Mouse (Mus musculus) heart, adult 2 months (tissue): ENCODE results near the gene Gucd1. TPM values are rescaled to one million over a fixed set of nuclear protein-coding genes. Genes with fewer than 3 reads are reported as not detected.

ENCODE experiments used
- DNase-seq, 2 experiments: peaks; one replicate each; pipeline ENCODE4 v3.0.0; 2021
- H3K27ac ChIP-seq: fragments of 200-600 bp; 2 replicates; pipeline ENCODE4 v1.8.1; 2022
- H3K27me3 ChIP-seq: fragments of 200-500 bp; 2 replicates; pipeline ENCODE4 v1.6.1; 2012; ENCODE audit warnings: mild to moderate bottlenecking, low read length, inconsistent platforms, mixed read lengths; ENCODE audit not compliant: control insufficient read depth, insufficient read depth
- H3K36me3 ChIP-seq: fragments of 200-500 bp; 2 replicates; pipeline ENCODE4 v1.6.1; 2012; ENCODE audit warnings: low read length, inconsistent platforms; ENCODE audit not compliant: control insufficient read depth, insufficient read depth
- H3K4me1 ChIP-seq: fragments of 200-500 bp; 2 replicates; pipeline ENCODE4 v1.6.1; 2011; ENCODE audit warnings: low read length; ENCODE audit not compliant: control insufficient read depth, insufficient read depth
- H3K4me3 ChIP-seq: fragments of 200-600 bp; 2 replicates; pipeline ENCODE4 v1.8.1; 2022
- H3K79me2 ChIP-seq: fragments of 200-500 bp; replicated peaks from 2 replicates; pipeline ENCODE4 v1.6.1; 2012; ENCODE audit warnings: mild to moderate bottlenecking, inconsistent platforms, low read length, moderate library complexity, mixed read lengths; ENCODE audit not compliant: control insufficient read depth, insufficient read depth
- H3K9ac ChIP-seq: fragments of 200-500 bp; 2 replicates; pipeline ENCODE4 v1.6.1; 2012; ENCODE audit warnings: low read depth, mild to moderate bottlenecking, control low read depth, inconsistent platforms, low read length, mixed read lengths
- CTCF ChIP-seq: fragments of 200-600 bp; IDR thresholded peaks from 2 replicates; pipeline ENCODE4 v1.8.1; 2022; ENCODE audit warnings: antibody characterized with exemption, mild to moderate bottlenecking, moderate library complexity
- EP300 ChIP-seq: fragments of 200-500 bp; IDR thresholded peaks from 2 replicates; pipeline ENCODE4 v1.6.1; 2011; ENCODE audit warnings: low read depth, low read length, control low read depth; ENCODE audit not compliant: insufficient read depth
- POLR2A ChIP-seq: fragments of 200-500 bp; IDR thresholded peaks from 2 replicates; pipeline ENCODE4 v1.6.1; 2011; ENCODE audit warnings: mild to moderate bottlenecking, low read depth, low read length, control low read depth; ENCODE audit not compliant: insufficient read depth
- WGBS: fragments of 180-500 bp; shearing (Covaris S2); methylation state at CpG from one replicate; pipeline ENCODE4 v1.1.7; 2018; 5-methylcytosine and 5-hydroxymethylcytosine counted together
- intact Hi-C: fragments of 180-260 bp; cut with DNase I; formaldehyde crosslinking; loops from one replicate; pipeline ENCODE4 v1.15.1; 2025
- polyA plus RNA-seq: library from polyadenylated mRNA; depleted of rRNA; stranded (reverse); fragments of >200 nt; gene quantifications from 2 replicates; pipeline ENCODE4 v1.2.3, GENCODE M21; 2012
- total RNA-seq, 2 experiments: library from RNA; stranded (reverse); gene quantifications; 2 replicates each; pipeline ENCODE4 v1.2.3; 2021

Gene Gucd1
- total and polyA plus RNA-seq, 3 experiments, result 33.2 to 44.7 (median 37.7) TPM

DNA sequence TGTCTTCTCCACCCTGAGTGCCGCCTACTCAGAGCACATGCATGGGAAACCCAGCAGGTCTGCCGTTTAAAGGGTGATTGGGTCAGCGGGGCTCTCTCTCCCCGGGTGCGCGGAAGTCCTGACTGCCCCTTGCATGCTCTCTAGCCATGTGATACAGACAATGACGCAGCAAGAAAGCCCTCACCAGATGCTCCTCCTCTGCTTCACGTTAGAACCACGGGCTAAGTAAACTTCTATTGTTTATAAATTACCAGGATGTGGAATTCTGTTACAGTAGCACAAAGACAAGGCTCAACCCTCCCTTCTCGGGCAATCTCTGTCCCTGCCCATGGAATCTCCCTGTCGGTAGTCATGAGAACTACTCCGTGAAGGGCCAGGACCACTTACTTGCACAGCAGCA lies 33.4 kb upstream of the Gucd1 start:
- Histone ChIP-seq H3K27me3 (no peaks in the 10 kb centered on the region), H3K79me2 (no peaks in the 10 kb centered on the region), H3K27ac (no peak overlapping the region), H3K9ac (no peak overlapping the region), H3K4me1 (no peaks in the 10 kb centered on the region; the same call in 1 of the 2 replicates), H3K36me3 (no peaks in the 10 kb centered on the region), H3K4me3 (no peak overlapping the region)
- TF ChIP-seq EP300 (no peak), POLR2A (no peak), CTCF (no peak)
- intact Hi-C loops, result no loop called here
- 29% methylated on average over 12 of the region's 12 CpGs for WGBS
- DNase-seq, result no peak

DNA sequence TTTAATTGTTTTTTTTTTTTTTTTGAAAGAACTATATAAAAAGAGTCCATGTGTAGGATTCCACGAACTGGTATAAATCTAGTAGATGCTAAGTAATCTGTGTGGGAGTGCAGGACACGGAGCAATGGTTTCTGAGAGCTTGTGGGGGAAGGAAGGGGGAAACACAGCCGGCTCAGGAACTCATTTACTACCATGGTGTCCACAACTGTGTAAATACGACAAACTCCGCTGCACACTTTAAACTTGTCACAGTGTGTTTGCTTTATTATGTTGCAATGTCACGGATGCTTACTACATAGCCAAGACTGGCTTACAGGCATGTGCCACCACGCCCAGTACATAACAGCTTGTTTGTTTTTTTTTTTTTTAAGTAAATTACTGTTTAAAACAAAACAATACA lies 32.1 kb upstream of the Gucd1 start:
- H3K36me3 ChIP-seq, result no peaks in the 10 kb centered on the region
- WGBS, result 72% methylated on average over 7 of the region's 7 CpGs
- intact Hi-C loops, result no loop called here

DNA sequence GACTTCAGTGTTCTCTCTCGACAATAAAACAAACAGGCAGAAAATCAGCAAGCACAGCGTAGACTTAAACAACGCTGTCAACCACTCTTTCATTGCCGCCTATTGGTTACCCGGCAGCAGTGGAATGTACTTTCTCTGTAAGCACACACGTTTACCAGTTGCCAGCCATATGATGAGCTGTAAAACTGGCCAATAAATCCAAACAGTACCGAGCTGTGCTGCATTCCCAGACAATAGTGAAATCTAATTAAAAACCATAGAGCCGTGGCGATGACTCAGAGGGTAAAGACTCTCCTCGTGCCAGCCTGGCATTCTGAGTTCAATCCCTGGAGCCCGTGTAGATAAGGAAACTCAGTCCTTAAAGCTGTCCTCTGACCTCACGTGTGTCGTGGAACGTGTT lies 30.7 kb upstream of the Gucd1 start:
- Histone ChIP-seq H3K79me2 (no peaks in the 10 kb centered on the region), H3K4me1 (no peaks in the 10 kb centered on the region; the same call in 1 of the 2 replicates), H3K4me3 (no peak overlapping the region), H3K9ac (no peak overlapping the region), H3K27ac (no peak overlapping the region), H3K36me3 (no peaks in the 10 kb centered on the region), H3K27me3 (no peaks in the 10 kb centered on the region)
- WGBS, result 47% methylated on average over 14 of the region's 14 CpGs
- TF ChIP-seq EP300, result no peak
- TF ChIP-seq POLR2A, result no peak
- no peak for TF ChIP-seq CTCF
- intact Hi-C loops, result no loop called here
- DNase-seq, result no peak

More for the DNA sequence above, 32.1 kb upstream of the Gucd1 start:
- no peaks in the 10 kb centered on the region; the same call in 1 of the 2 replicates for H3K4me1 ChIP-seq
- H3K4me3 ChIP-seq, result no peak overlapping the region
- TF ChIP-seq CTCF (no peak), EP300 (no peak), POLR2A (no peak)
- H3K9ac ChIP-seq, result no peak overlapping the region
- no peaks in the 10 kb centered on the region for H3K27me3 ChIP-seq
- H3K27ac ChIP-seq, result no peak overlapping the region
- H3K79me2 ChIP-seq, result no peaks in the 10 kb centered on the region
- no peak for DNase-seq

DNA sequence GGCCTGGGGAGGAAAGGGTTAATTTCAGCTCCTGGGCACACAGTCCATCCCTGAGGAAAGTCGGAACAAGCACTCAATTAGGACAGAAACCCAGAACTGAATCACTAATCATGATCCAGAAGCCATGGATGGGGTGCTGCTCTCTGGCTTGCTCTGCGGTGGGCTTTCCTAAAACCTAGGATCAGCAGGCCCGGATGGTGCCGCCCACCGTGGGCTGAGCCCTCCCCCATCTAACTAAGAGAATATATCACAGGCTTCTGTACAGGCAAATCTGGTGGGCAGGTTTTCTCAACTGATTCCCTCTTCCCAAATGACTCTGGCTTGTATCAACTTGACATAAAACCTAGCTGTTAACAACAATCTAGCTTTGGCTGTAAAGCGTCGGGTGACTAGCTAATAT lies 30.1 kb upstream of the Gucd1 start:
- intact Hi-C loops, result no loop called here
- Histone ChIP-seq H3K4me3 (no peak overlapping the region), H3K27me3 (no peaks in the 10 kb centered on the region), H3K27ac (no peak overlapping the region), H3K9ac (no peak overlapping the region), H3K4me1 (no peaks in the 10 kb centered on the region; the same call in 1 of the 2 replicates), H3K36me3 (no peaks in the 10 kb centered on the region), H3K79me2 (no peaks in the 10 kb centered on the region)
- TF ChIP-seq POLR2A (no peak), CTCF (no peak), EP300 (no peak)
- no peak for DNase-seq
- WGBS, result 54% methylated on average over 7 of the region's 7 CpGs

DNA sequence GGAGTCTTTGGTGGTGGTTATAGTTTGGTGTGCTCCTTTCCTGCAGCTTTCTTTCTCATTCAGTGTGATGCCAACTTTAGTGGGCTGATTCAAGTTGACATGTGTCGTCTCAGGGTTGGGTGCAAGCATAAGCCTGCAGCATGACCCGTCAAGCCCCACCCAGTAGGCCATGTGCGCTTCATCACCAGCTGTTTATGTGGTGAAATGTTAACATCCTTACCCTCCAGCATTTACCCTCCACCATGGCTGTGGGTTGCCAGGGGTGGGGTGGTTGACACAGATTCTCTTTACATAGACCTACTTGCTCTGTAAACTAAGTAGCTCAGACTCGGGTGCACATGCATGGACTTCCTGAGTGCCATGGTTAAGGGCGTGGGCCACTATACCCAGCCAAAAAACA lies 18.4 kb upstream of the Gucd1 start:
- TF ChIP-seq CTCF (no peak), POLR2A (no peak), EP300 (no peak)
- intact Hi-C loops, result no loop called here
- whole genome bisulfite sequencing, result 86% methylated on average over 5 of the region's 5 CpGs

DNA sequence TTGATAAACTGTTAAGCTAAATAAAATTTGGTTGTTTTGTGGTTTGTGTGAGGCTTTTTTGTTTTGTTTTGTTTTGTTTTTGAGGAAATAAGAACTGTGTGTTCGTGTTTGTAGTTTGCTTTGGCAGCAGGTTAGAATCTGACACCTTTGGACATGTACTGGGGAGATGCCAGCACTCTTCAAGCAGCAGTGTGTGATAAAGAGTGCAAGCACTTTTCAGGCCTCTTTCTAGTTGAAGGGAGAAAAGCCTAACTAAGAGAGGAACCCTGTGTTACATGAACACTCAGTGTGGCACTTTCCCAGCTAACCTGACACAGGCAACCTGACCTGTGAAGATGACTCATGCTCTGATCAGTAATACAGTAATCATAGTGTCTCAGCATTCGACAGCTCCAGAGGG lies 17.7 kb upstream of the Gucd1 start:
- intact Hi-C loops, result no loop called here
- H3K36me3 ChIP-seq, result peaks cover 5% of the 10 kb centered on the region
- no peak overlapping the region for H3K4me3 ChIP-seq
- H3K9ac ChIP-seq, result no peak overlapping the region
- no peaks in the 10 kb centered on the region for H3K79me2 ChIP-seq
- peak in 1 of 2 experiments; percentile 47 for DNase-seq
- H3K4me1 ChIP-seq, result peaks cover 3% of the 10 kb centered on the region
- WGBS, result 33% methylated on average over 2 of the region's 2 CpGs
- peak overlapping the region; percentile 36 for H3K27ac ChIP-seq
- H3K27me3 ChIP-seq, result no peaks in the 10 kb centered on the region
- TF ChIP-seq POLR2A, result 0 out of 2 replicates have a peak, but pooled peaks have one; percentile 11
- no peak for TF ChIP-seq CTCF

More for the DNA sequence above, 18.4 kb upstream of the Gucd1 start:
- peaks cover 3% of the 10 kb centered on the region for H3K4me1 ChIP-seq
- no peak overlapping the region for H3K4me3 ChIP-seq
- H3K36me3 ChIP-seq, result peaks cover 5% of the 10 kb centered on the region
- no peaks in the 10 kb centered on the region for H3K79me2 ChIP-seq
- H3K27me3 ChIP-seq, result no peaks in the 10 kb centered on the region
- DNase-seq, result no peak
- H3K27ac ChIP-seq, result no peak overlapping the region; the same call in 1 of the 2 replicates
- no peak overlapping the region for H3K9ac ChIP-seq

DNA sequence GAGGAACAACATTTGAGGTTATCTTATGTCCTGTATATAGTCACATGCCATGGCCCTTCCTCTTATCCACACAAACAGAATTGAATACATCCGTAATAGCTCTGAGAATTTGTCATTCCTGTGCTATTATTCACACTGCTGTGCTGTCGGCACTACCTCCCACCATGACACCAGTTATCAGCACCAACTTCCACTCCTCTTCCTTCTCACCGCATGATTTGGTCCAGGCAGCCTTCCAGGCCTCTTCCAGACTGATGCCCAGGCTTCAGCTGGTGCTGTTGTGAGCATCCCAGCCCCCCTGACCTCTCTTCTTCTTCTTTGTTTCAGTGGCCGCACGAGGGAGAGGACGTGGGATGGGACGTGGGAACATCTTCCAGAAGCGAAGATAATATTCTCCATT lies 17.2 kb upstream of the Gucd1 start:
- peaks cover 5% of the 10 kb centered on the region for H3K36me3 ChIP-seq
- intact Hi-C loops, result no loop called here
- no peaks in the 10 kb centered on the region for H3K27me3 ChIP-seq
- H3K27ac ChIP-seq, result peak overlapping the region; percentile 36
- no peak overlapping the region for H3K9ac ChIP-seq
- no peak for TF ChIP-seq POLR2A
- TF ChIP-seq EP300, result peak; percentile 55; the same call in 1 of the 2 replicates
- DNase-seq, result peak; percentile 47 to 71
- WGBS, result 32% methylated on average over 8 of the region's 8 CpGs
- H3K4me1 ChIP-seq, result peaks cover 3% of the 10 kb centered on the region
- H3K79me2 ChIP-seq, result no peaks in the 10 kb centered on the region
- no peak overlapping the region for H3K4me3 ChIP-seq
